Mouse (Mus musculus): ENCODE results near the gene Cldnd2. TPM values are rescaled to one million over a fixed set of nuclear protein-coding genes. Genes with fewer than 3 reads are reported as not detected.

Gene Cldnd2
- polyA plus RNA-seq, 1 experiment from 2014 or later: not detected

GRCm38 (mm10) chr7:43475706-43476105, 35.1 kb downstream of the Cldnd2 start:
- Histone ChIP-seq H3K27ac (no peak overlapping the region), H3K4me3 (no peak overlapping the region), H3K27me3 (peaks cover 49% of the 10 kb centered on the region), H3K36me3 (0 out of 2 replicates have a peak, but pooled peaks cover 5% of the 10 kb centered on the region), H3K4me2 (no peak overlapping the region), H3K4me1 (peaks cover 5% of the 10 kb centered on the region; the same call in 1 of the 2 replicates), H3K9ac (no peak overlapping the region), H3K9me3 (no peaks in the 10 kb centered on the region)
- 12% methylated on average over 23 of the region's 23 CpGs for WGBS
- ATAC-seq (ENCODE audit: insufficient number of reproducible peaks, insufficient read depth, low FRiP score, low TSS enrichment, low read depth): no peak

DNA sequence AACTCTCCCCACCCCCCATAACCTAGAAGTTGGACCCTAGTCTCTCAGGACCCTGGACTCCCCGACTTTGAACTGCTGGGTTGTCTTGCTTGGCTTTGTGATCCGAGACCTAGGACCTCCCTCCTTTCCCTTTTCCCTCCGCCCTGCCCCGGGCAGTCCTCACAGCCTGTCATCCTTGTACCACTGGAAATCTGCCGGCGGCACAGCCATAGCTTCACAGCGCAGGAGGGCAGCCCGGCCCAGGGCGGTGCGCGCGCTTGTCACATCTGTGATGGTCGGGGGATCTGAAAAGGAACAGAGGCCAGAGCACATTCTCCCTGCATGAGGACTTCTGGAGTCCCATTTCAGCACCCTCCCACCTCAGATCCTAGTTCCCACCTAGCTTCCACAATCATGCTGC, 35.8 kb downstream of the Cldnd2 start:
- no peaks in the 10 kb centered on the region for H3K9me3 ChIP-seq
- H3K4me2 ChIP-seq: peak overlapping the region; percentile 11; the same call in 1 of the 2 replicates
- WGBS: 7% methylated on average over 13 of the region's 13 CpGs
- no peak overlapping the region; the same call in 1 of the 2 replicates for H3K4me3 ChIP-seq
- ATAC-seq (ENCODE audit: insufficient number of reproducible peaks, insufficient read depth, low FRiP score, low TSS enrichment, low read depth): no peak
- peaks cover 5% of the 10 kb centered on the region; the same call in 1 of the 2 replicates for H3K4me1 ChIP-seq
- H3K9ac ChIP-seq: no peak overlapping the region
- H3K36me3 ChIP-seq: 0 out of 2 replicates have a peak, but pooled peaks cover 5% of the 10 kb centered on the region
- H3K27ac ChIP-seq: no peak overlapping the region
- peaks cover 49% of the 10 kb centered on the region for H3K27me3 ChIP-seq

- Histone ChIP-seq H3K9ac (no peak overlapping the region), H3K4me2 (no peak overlapping the region), H3K27me3 (peaks cover 28% of the 10 kb centered on the region), H3K36me3 (0 out of 2 replicates have a peak, but pooled peaks cover 5% of the 10 kb centered on the region), H3K27ac (no peak overlapping the region), H3K4me3 (no peak overlapping the region), H3K4me1 (peaks cover 10% of the 10 kb centered on the region), H3K9me3 (no peaks in the 10 kb centered on the region)
- WGBS: 60% methylated on average over 3 of the region's 3 CpGs
- ATAC-seq (ENCODE audit: insufficient number of reproducible peaks, insufficient read depth, low FRiP score, low TSS enrichment, low read depth): no peak
Observed at GRCm38 (mm10) chr7:43481191-43481590, 40.6 kb downstream of the Cldnd2 start.

DNA sequence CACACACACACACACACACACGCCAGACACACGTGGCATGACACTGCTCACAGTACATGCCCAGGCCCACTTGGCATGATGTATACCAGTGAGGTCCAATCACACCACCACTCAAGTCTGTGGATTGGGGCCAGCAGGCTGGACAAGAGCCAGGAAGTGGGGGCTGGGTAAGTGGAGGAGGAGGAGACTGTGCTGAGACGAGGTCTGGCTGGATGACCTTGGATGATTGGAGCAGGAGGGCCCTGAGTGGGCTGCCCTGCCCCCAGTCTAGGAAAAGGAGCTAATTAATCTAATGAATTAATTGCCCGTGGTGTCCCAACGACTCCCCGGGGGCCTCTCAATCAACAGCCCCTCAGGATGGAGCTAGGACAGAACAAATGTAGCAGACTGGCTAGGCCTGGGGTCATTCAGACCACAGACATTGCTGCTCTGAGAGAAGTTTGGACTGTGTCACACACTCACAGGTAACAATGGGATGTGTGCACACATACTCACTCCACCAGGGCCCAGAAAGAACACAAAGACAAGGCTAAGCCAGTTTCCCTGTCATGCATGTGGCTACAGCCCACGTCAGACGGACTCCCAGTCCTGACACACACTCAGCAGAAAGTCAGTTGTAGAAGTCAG, 41.6 kb downstream of the Cldnd2 start:
- WGBS: 56% methylated on average over 8 of the region's 8 CpGs
- peak; percentile 29; the same call in 1 of the 2 replicates for ATAC-seq (ENCODE audit: insufficient number of reproducible peaks, insufficient read depth, low FRiP score, low TSS enrichment, low read depth)
- Histone ChIP-seq H3K4me3 (no peak overlapping the region), H3K27me3 (peaks cover 18% of the 10 kb centered on the region), H3K4me1 (peaks cover 5% of the 10 kb centered on the region), H3K9me3 (no peaks in the 10 kb centered on the region), H3K9ac (no peak overlapping the region), H3K36me3 (0 out of 2 replicates have a peak, but pooled peaks cover 5% of the 10 kb centered on the region), H3K4me2 (no peak overlapping the region), H3K27ac (no peak overlapping the region)

DNA sequence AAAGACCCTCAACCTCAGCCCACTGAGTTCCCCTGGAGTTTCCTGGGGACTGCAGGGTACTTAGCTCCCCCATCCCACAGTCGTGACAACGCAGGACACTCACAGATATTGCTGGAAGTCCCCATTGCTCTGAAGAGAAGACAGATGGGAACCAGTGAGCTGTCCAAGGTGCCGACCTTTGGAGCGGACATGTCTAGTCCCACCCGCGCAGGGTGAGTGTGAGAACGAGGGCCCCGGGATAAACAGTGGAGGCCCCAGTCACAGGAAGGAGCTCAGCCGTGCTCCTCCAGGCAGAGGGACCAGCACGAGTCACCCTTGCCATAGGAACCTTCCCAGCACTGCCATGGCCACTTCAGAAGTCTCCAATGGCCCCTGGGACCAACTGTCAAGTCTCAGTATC, 42.7 kb downstream of the Cldnd2 start:
- no peak for ATAC-seq (ENCODE audit: insufficient number of reproducible peaks, insufficient read depth, low FRiP score, low TSS enrichment, low read depth)
- 0 out of 2 replicates have a peak, but pooled peaks cover 5% of the 10 kb centered on the region for H3K36me3 ChIP-seq
- no peak overlapping the region for H3K4me3 ChIP-seq
- peaks cover 5% of the 10 kb centered on the region for H3K4me1 ChIP-seq
- no peak overlapping the region for H3K27ac ChIP-seq
- H3K4me2 ChIP-seq: no peak overlapping the region
- H3K27me3 ChIP-seq: peaks cover 8% of the 10 kb centered on the region
- no peak overlapping the region for H3K9ac ChIP-seq
- 11% methylated on average over 10 of the region's 10 CpGs for WGBS
- no peaks in the 10 kb centered on the region for H3K9me3 ChIP-seq

- ATAC-seq (ENCODE audit: insufficient number of reproducible peaks, insufficient read depth, low FRiP score, low TSS enrichment, low read depth): no peak
- H3K9ac ChIP-seq: no peak overlapping the region
- H3K4me3 ChIP-seq: no peak overlapping the region
Observed at GRCm38 (mm10) chr7:43488646-43489045, 48.1 kb downstream of the Cldnd2 start.

GRCm38 (mm10) chr7:43489631-43490125, 49.1 kb downstream of the Cldnd2 start, which contains the start of gene Iglon5:
Gene Iglon5, minus strand, starts transcription at chr7:43490075.
- H3K36me3 ChIP-seq: no peaks in the 10 kb centered on the region
- H3K9ac ChIP-seq: peak within 1 kb of the TSS; percentile 80
- WGBS: under 1% methylated on average over 17 of the region's 41 CpGs
- peak within 1 kb of the TSS; percentile 76 for H3K4me2 ChIP-seq
- H3K9me3 ChIP-seq: no peaks in the 10 kb centered on the region
- peaks cover 5% of the 10 kb centered on the region; the same call in 1 of the 2 replicates for H3K4me1 ChIP-seq
- peak within 1 kb of the TSS; percentile 59 for H3K4me3 ChIP-seq
- no peak within 1 kb of the TSS for H3K27ac ChIP-seq
- ATAC-seq (ENCODE audit: insufficient number of reproducible peaks, insufficient read depth, low FRiP score, low TSS enrichment, low read depth): 0 out of 2 replicates have a peak, but pooled peaks have one; percentile 18
- 0 out of 2 replicates have a peak, but pooled peaks cover under 1% of the 10 kb centered on the region for H3K27me3 ChIP-seq

More at GRCm38 (mm10) chr7:43488646-43489045, 48.1 kb downstream of the Cldnd2 start:
- Histone ChIP-seq H3K36me3 (no peaks in the 10 kb centered on the region), H3K4me1 (peaks cover 5% of the 10 kb centered on the region; the same call in 1 of the 2 replicates), H3K27ac (no peak overlapping the region), H3K4me2 (peak overlapping the region; percentile 76), H3K9me3 (no peaks in the 10 kb centered on the region), H3K27me3 (no peaks in the 10 kb centered on the region)
- 33% methylated on average over 5 of the region's 5 CpGs for WGBS

GRCm38 (mm10) chr7:43490182-43490584, 49.6 kb downstream of the Cldnd2 start:
- H3K4me2 ChIP-seq: peak overlapping the region; percentile 76
- H3K27ac ChIP-seq: no peak overlapping the region
- ATAC-seq (ENCODE audit: insufficient number of reproducible peaks, insufficient read depth, low FRiP score, low TSS enrichment, low read depth): peak; percentile 80
- no peaks in the 10 kb centered on the region for H3K9me3 ChIP-seq
- H3K27me3 ChIP-seq: peaks cover 5% of the 10 kb centered on the region
- peaks cover 5% of the 10 kb centered on the region; the same call in 1 of the 2 replicates for H3K4me1 ChIP-seq
- WGBS: 0% methylated on average over 9 of the region's 13 CpGs
- H3K36me3 ChIP-seq: no peaks in the 10 kb centered on the region
- H3K9ac ChIP-seq: peak overlapping the region; percentile 80
- H3K4me3 ChIP-seq: peak overlapping the region; percentile 59

DNA sequence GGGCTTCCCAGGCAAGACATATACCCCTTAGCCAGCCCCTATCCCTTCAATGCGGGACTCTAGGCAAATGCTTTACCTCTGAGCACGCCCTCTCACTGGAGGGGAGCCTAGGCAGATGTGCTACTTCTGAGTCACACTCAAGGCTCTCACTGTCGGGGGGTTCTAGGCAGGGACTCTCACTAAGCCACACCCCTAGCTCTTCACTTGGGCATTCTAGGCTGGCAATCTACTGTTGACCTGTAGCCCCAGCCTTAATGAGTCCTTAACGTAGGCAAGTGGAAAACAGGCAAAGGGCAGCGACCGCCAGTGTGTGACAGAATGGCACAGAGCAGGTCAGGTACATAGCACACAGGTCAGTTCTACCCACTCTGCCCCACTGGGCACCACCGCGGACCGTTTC, 50.3 kb downstream of the Cldnd2 start:
- Histone ChIP-seq H3K4me2 (peak overlapping the region; percentile 76; the same call in 1 of the 2 replicates), H3K36me3 (no peaks in the 10 kb centered on the region), H3K4me1 (peaks cover 5% of the 10 kb centered on the region; the same call in 1 of the 2 replicates), H3K9ac (no peak overlapping the region), H3K27ac (no peak overlapping the region), H3K27me3 (peaks cover 12% of the 10 kb centered on the region), H3K9me3 (no peaks in the 10 kb centered on the region), H3K4me3 (no peak overlapping the region)
- no peak for ATAC-seq (ENCODE audit: insufficient number of reproducible peaks, insufficient read depth, low FRiP score, low TSS enrichment, low read depth)
- 68% methylated on average over 9 of the region's 9 CpGs for WGBS

Small RNA genes within 50 kb of the gene (microRNA-seq; reads per million reads assigned to microRNA genes)
- not detected for gene Mir7051

Other genes starting within 250 kb of the Cldnd2 start
- gene Zfp715, start 127.5 kb upstream of the Cldnd2 start, polyA plus RNA-seq (2015; fragmentation: Nextera tagmentation; extraction: Ambion mirVana): 12.8 and 14.1 TPM in 2 replicates
- 0.14 and 0.28 TPM in 2 replicates for gene Siglecf, start 89.4 kb upstream of the Cldnd2 start, polyA plus RNA-seq (2015; fragmentation: Nextera tagmentation; extraction: Ambion mirVana)
- gene Siglecg, start 32.6 kb upstream of the Cldnd2 start, polyA plus RNA-seq (2015; fragmentation: Nextera tagmentation; extraction: Ambion mirVana): 0.12 TPM in 1 of 2 replicates, not detected in the other
- not detected in 2 replicates for gene Lim2, start 13.1 kb upstream of the Cldnd2 start, polyA plus RNA-seq (2015; fragmentation: Nextera tagmentation; extraction: Ambion mirVana)
- gene Nkg7, start 3.7 kb upstream of the Cldnd2 start, polyA plus RNA-seq (2015; fragmentation: Nextera tagmentation; extraction: Ambion mirVana): 1.1 TPM in 2 replicates
- gene Etfb, start 3.3 kb downstream of the Cldnd2 start, polyA plus RNA-seq (2015; fragmentation: Nextera tagmentation; extraction: Ambion mirVana): 255 and 265 TPM in 2 replicates
- gene Gm45233, start 3.3 kb downstream of the Cldnd2 start, polyA plus RNA-seq (2015; fragmentation: Nextera tagmentation; extraction: Ambion mirVana): 0.86 and 1.1 TPM in 2 replicates
- 4.4 and 5.8 TPM in 2 replicates for gene Vsig10l, start 22.4 kb downstream of the Cldnd2 start, polyA plus RNA-seq (2015; fragmentation: Nextera tagmentation; extraction: Ambion mirVana)
- 1.6 and 1.8 TPM in 2 replicates for gene Iglon5, start 49.3 kb downstream of the Cldnd2 start, polyA plus RNA-seq (2015; fragmentation: Nextera tagmentation; extraction: Ambion mirVana)
- gene 4931406B18Rik, start 65.2 kb downstream of the Cldnd2 start, polyA plus RNA-seq (2015; fragmentation: Nextera tagmentation; extraction: Ambion mirVana): not detected in 2 replicates
- gene Cd33, start 103.6 kb downstream of the Cldnd2 start, polyA plus RNA-seq (2015; fragmentation: Nextera tagmentation; extraction: Ambion mirVana): 1.8 and 2.0 TPM in 2 replicates
- gene Zfp658, start 121.5 kb downstream of the Cldnd2 start, polyA plus RNA-seq (2015; fragmentation: Nextera tagmentation; extraction: Ambion mirVana): 5.1 and 6.6 TPM in 2 replicates
- 13.8 and 14.3 TPM in 2 replicates for gene Zfp719, start 138.8 kb downstream of the Cldnd2 start, polyA plus RNA-seq (2015; fragmentation: Nextera tagmentation; extraction: Ambion mirVana)
- gene Zfp819, start 166.4 kb downstream of the Cldnd2 start, polyA plus RNA-seq (2015; fragmentation: Nextera tagmentation; extraction: Ambion mirVana): not detected in 2 replicates
- 0.12 TPM in 1 of 2 replicates, not detected in the other for gene Ceacam18, start 193.9 kb downstream of the Cldnd2 start, polyA plus RNA-seq (2015; fragmentation: Nextera tagmentation; extraction: Ambion mirVana)
- gene Siglece, start 219.4 kb downstream of the Cldnd2 start, polyA plus RNA-seq (2015; fragmentation: Nextera tagmentation; extraction: Ambion mirVana): 0.69 and 1.3 TPM in 2 replicates
- gene Ctu1, start 231.2 kb downstream of the Cldnd2 start, polyA plus RNA-seq (2015; fragmentation: Nextera tagmentation; extraction: Ambion mirVana): 14.3 and 14.5 TPM in 2 replicates
- not detected in 2 replicates for gene Klk14, start 249.6 kb downstream of the Cldnd2 start, polyA plus RNA-seq (2015; fragmentation: Nextera tagmentation; extraction: Ambion mirVana)

Measured in embryonic facial prominence, embryonic 13.5 days (tissue).